Mouse (Mus musculus) T-helper 1 cell (primary cell): Measurements from ENCODE around the gene Gin1.

Experiments used
- in situ Hi-C: fragments of 300-600 bp; cut with MboI, MseI; formaldehyde crosslinking; loops from one replicate; pipeline ENCODE4 v1.15.1; 2025; ENCODE audit warnings: high pct_unique_total_duplicates

The Gin1 gene

DNA sequence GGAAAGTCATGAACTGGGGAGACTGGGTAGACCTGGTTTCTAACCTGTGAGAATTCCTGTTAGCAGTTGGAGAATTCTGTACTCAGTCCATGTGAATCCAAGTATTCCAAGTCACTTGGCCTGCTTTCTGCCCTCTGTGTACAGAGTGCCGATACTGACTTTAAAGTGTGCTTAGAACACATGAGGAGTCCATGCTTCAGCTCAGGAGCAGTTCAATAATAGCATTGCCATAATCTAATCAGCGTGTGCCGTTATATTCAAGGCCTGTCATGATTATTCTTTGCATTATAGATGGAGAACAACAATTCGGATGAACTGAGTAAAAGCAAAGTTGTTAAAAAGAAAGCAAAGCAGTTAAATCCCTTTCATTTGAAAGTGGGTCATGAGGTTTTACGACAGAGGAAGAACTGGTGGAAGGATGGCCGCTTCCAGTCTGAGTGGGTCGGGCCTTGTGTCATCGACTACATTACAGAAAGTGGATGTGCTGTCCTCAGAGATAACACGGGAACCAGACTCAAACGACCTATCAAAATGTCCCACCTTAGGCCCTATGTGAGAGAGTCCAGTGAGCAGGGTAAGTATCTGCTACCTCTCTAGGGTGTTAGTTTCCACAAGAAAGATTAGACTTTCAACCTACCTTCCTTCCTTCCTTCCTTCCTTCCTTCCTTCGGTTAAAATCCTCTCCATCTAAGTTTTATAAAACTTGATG, 15.9 kb downstream of the Gin1 start:
- in situ Hi-C loops, result no loop called here

DNA sequence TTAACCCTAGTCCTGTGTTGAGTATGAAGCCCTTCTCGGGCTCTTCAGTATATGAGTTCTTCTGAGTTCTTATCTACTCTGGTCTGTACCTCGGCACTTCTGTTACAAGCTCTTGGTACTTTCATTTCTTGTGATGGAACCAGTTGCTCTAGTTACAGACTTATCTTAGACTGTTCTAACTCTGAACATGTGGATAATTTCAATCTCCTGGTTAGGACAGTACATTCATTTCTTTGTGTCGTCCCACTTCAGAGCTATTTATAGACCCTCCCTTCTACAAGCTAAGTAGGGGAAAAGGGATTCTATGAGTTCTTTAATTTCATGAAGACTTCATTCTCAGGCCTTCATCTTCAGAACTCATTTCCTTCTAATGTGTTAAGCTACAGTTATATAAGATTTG, 17.7 kb downstream of the Gin1 start:
- in situ Hi-C loops, result no loop called here

- in situ Hi-C loops, result no loop called here
These were observed 18.5 kb downstream of the Gin1 start for GRCm38 (mm10) chr1:97788490-97788889.

- in situ Hi-C loops, result no loop called here
These were observed 24.1 kb downstream of the Gin1 start for GRCm38 (mm10) chr1:97794110-97794509.

DNA sequence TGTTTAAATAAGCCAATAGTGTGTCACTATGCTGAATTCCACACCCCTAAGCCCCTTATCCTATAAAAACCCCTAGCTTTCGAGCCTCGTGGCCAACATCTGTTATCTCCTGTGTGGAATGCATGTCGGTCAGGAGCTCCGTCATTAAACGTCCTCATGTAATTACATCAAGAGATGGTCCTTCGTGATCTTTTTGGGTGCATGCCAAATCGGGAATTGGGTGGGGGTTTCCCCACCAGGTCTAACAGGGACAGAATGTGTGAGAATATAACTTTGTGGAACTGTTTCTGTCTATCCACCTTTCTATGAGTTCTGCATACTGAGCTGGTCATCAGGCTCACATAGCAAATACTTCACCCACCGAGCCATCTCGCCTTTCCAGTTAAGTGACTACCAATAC, 26.0 kb downstream of the Gin1 start:
- in situ Hi-C loops, result no loop called here

DNA sequence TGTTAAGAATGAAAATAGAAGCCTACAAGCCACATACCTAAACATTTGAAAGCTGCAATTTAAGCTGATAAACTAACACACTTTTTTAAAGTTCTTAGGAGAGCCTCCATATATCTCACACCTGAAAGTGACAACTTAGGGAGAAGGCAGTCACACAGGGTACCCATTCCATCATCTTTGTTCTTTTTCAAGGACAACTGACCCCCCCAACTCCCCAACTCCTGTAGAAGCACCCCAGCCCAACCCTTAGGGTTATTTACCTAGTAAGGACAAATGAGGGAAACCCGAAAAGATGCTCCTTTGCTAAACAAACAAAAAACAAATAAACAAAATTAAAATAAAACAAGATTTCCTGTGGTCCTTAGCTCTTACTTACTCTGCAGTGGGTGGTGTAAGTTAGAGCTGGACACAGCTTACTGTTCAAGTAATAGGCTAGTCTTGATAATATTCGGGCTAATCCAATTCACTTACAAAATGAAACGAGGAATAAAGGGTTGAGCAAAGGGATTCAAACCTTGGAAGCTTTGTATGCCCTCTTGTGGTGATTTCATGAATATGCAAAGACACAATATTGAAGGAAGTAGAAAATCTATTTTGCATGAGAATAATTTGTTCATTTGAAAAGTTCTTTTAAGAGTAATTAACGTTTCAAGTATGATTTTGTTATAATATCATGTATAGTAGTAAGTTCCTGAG, 32.4 kb downstream of the Gin1 start:
- in situ Hi-C loops, result loop anchor here (25.0 kb wide), 1 partner anchor 910 kb away; no protein-coding TSS in a partner anchor

GRCm38 (mm10) chr1:97804520-97804919, 34.5 kb downstream of the Gin1 start:
- in situ Hi-C loops, result loop anchor here (25.0 kb wide), 1 partner anchor 908 kb away; no protein-coding TSS in a partner anchor

GRCm38 (mm10) chr1:97809255-97809912, 39.4 kb downstream of the Gin1 start:
- in situ Hi-C loops, result loop anchor here (25.0 kb wide), 1 partner anchor 903 kb away; no protein-coding TSS in a partner anchor

DNA sequence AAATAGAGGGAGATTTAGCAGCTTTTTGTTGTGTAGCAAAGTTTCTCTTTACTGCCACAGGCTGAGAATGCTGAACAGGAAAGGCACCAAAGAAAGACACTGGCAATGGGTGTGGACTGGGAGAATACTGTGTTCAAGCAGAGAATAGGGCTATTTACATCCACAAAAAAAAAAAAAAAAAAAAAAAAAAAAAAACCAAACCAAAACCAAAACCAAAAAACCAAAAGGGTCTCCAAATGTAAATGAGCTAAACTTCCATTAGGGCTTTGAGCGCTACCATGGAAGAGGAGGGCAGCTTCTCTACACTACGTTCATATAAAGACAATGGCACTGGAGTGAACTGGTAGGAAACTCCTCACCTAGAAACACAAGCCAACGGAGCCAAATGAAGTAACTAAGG, 51.3 kb downstream of the Gin1 start:
- in situ Hi-C loops, result loop anchor here (25.0 kb wide), 1 partner anchor 891 kb away; no protein-coding TSS in a partner anchor

DNA sequence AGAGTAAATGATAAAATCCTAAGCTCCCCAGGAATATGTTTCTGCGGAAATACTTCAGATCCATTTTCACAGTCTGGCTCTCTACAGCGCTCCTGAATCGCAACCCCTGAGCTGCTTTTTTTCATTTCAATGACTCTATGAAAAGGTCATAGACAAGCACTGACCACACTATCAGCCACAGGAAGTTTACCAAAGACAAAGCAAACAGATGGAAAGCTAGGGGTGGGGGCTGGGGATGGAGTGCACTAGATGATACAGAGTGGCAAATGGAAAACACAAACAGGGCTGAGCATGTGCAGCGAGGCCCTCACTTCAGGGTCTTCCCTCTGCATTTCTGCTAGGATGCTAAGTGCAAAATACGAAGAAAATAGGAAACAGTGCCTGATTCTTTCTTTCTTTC, 52.2 kb downstream of the Gin1 start:
- in situ Hi-C loops, result loop anchor here (25.0 kb wide), 1 partner anchor 890 kb away; no protein-coding TSS in a partner anchor

DNA sequence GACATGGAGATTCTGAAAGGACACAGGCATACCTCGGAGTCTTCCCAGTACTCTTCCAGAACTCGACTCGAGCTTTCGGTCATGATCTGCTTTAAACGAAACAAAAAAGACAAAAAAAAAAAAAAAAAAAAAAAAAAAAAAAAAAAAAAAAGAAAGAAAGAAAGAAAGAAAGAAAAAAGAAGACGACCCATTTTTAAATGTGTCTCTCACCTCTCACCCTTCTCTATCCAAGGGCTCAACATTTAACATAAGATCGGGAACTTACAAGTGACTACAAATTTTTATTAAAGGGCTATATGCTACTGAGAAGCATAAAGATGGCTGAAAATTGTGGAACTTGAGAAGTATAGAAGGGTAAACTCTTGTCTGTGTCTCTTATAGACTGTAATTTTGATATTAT, 52.9 kb downstream of the Gin1 start:
- in situ Hi-C loops, result loop anchor here (25.0 kb wide), 1 partner anchor 889 kb away; no protein-coding TSS in a partner anchor

DNA sequence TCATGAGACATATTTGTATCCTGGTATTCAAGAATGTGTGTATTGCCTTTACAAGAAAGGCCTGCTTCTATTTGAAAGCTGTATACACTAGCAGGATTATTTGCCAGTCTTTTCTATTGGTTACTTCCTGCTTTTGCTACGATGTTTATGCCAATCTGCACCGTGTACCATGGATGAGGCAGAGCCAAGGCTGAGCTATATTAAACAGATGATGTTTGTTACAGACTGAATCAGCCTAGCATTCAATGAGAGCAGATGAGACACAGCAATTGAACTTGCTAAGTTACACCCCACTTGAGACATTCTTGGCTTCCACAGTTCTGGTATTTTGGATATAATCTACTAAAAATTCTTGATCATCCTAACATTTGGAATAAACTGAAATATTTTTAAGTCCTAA, 57.6 kb downstream of the Gin1 start:
- in situ Hi-C loops, result no loop called here

DNA sequence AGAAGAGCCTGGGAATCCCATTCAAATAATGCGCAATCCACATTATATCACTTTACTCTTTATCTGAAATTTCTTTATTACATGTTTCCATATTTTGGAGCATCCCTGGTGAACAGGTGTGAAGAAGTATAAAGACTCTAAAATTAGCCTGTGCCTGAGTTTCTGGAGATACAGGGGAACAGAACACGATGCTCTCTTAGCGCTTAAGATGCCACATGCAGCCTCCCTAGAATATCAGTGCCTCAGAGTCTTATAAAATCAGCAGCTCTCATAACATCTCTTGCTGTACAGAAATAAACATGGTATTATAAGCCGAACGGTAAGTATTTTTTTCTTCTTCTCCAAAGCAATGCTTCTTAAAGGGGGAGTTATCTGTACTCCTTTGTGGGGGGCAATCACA, 58.1 kb downstream of the Gin1 start:
- in situ Hi-C loops, result no loop called here

GRCm38 (mm10) chr1:97833466-97834353, 63.7 kb downstream of the Gin1 start:
- in situ Hi-C loops, result no loop called here

DNA sequence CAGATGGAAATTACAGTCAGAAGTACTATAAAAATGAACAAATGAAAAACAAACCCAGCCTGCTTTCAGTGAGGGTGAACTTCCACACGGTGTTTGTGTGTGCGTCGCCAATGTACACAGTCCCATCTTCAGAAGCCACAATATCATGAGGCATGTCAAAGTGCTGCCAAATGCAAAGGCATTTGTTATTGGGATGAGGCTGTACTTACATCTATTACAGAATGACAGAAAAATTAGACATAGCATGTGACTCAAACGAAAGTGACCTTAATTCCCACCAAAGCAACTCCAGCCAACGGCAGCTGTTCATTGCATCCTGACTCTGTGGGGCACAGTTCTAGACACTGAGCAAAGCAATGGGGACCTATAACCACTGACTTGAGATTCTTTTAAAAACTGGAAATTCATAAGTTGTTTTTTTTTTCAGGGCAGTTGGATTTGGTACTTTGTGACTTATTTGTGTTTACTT, 64.4 kb downstream of the Gin1 start:
- in situ Hi-C loops, result no loop called here
